Mouse (Mus musculus) olfactory bulb, adult 2 months (tissue): ENCODE data around the gene Fam102a.
A peak's percentile ranks its signal among the peaks of the same experiment; 100 is the strongest.

Experiments used
- CTCF ChIP-seq: fragments of 200-500 bp; IDR thresholded peaks from 2 replicates; pipeline ENCODE4 v1.5.1; 2012; ENCODE audit warnings: low read depth, mild to moderate bottlenecking, low read length, moderate library complexity; ENCODE audit not compliant: insufficient read depth
- POLR2A ChIP-seq: fragments of 200-500 bp; IDR thresholded peaks from 2 replicates; pipeline ENCODE4 v1.6.1; 2012; ENCODE audit warnings: mild to moderate bottlenecking, low read depth, low read length, moderate library complexity; ENCODE audit not compliant: insufficient read depth

GRCm38 (mm10) chr2:32607262-32607947 lies 72.3 kb downstream of the Fam102a start:
- TF ChIP-seq CTCF, result peak; percentile 28; the same call in 1 of the 2 replicates
- no peak for TF ChIP-seq POLR2A
